Mouse (Mus musculus): ENCODE data around the gene Sp8.

The Sp8 gene

DNA sequence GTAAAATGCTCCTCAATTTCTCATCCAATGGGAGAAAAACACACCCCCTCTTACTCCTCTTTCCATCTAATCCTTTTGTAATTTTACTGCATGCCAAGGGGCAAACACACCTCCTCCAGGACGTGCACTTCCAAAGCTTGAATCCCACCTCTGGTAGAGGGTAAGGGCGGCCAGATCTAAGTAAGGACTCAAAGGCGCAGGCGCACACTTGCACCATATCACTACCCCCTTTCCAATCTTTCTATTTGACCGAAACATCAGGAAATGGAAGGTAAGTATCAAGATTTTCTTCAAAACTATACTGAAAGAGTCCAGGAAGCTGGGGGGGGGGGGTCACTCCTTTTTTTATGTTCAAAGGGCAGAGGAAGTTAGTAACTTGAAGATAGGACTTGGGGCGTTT lies at the start of gene Sp8:
Gene Sp8, plus strand, starts transcription at position 109 of the 400 bp plus-strand sequence.
- no peak for DNase-seq (ENCODE audit: low spot score)

DNA sequence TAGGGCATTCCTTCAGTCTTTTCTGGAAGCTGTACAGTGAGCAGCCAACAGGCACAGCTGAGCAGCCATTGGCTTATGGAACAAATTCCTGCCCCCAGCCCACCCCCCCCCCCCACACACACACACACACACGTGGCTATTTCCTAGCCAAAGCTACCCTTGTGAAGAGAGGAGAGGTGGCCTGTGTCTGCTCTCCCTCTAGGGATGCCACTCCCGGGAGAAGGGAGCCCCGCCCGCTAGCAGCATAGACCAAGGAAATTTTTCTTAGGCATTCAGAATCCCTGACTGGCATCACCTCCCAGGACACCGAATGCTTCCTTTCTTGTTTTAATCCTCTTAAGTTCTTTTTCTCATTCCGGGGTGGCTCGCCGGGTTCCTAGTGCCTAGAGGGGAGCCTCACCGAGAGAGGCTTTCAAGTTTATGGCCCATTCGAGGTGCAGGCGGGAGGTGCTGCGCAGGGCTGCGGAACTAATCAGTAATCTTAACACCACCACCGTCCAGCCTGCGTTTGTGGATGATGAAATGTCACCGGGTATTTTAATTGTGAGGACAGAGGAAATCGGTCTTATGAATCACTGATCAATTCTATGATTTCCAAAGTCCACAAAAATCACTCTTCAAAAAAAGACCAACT lies 34.7 kb upstream of the Sp8 start:
- no peak for DNase-seq (ENCODE audit: low spot score)

GRCm38 (mm10) chr12:118814561-118814960 lies 31.6 kb upstream of the Sp8 start:
- no peak for DNase-seq (ENCODE audit: low spot score)

DNA sequence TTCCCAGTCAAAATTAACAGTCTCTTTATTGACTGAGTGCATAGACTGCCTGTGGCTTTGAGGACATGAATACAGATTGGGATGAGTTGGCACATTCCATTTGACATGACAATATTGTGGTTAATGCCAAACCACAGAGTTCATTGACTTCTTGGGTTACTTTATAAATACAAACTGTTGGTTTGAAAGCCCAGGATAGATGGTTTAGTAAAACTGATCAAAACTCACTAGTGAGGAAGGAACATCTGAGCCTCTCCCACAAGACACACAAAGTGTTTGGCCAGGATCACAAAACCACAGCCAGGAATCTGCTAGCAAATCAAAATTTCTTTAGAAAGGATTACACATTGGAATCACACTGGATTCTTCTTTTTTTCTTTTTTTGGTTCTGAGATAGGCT lies 30.0 kb upstream of the Sp8 start:
- no peak for DNase-seq (ENCODE audit: low spot score)

DNA sequence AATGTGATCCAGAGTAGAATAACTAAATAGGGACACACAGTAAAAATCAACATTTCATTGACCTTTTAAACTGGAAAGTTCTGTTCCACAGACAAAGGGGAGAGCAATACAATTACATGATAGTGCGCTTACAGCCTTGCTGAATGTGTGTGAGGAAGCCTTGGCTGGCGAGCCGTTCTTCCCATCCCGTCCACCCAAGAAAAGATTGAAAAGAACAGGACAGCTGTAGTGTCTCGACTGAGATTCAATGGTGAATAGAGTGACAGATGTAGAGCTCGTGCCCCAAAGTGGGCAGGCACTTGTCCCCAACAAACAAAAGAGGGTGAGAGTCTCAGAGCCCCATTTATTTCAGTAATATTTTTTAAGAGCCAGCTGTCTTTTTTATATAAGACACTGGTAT lies 16.2 kb upstream of the Sp8 start:
- DNase-seq (ENCODE audit: low spot score) = no peak

DNA sequence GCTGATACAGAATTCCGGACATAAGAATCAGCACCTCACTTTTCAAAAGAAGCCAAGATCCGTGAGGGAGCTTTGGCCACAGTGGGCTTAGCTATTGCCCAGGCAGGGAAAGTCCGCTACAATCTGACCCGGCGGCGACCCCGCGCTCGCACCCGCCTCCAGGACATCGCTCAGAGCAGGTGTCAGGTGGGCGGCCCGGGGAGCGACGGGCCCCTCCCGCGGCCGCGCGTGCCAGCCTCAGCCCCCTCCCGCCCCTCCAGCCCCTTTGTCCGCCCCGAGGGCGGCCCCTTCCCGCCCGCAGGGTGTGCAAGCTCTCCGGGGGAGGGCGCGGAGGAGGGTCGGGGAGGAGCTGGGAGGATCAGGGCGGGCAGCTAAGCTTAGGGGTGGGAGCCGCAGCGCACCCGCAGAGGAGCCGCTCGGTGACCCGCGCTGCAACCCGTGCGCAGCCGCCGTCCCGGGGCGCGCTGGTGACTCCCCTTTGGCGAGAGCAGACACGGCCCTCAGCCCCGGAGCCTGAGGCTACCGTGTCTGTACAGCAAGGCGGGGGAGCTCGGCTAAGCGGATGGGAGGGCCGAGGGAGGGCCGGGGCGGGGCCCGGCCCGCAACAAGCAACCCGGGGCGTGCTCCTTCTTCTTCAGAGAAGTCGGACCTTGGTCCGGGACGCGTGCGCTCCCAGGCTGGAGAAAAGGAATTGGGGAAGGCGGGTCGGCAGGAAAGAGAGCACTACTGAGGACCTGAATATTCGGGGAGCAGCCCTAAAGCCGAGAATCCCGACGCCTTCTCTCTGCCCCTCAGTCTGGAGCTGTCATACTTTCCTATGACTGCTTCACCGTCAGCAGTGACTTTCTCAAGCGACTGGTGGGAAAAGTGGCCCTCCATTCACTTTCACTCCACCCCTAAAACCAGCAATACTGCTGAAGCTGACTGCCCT lies 9.5 kb upstream of the Sp8 start:
- no peak for DNase-seq (ENCODE audit: low spot score)

GRCm38 (mm10) chr12:118837361-118837760 lies 8.8 kb upstream of the Sp8 start:
- DNase-seq (ENCODE audit: low spot score) = no peak

- no peak for DNase-seq (ENCODE audit: low spot score)
These were observed 7.9 kb upstream of the Sp8 start for GRCm38 (mm10) chr12:118838260-118838659.

DNA sequence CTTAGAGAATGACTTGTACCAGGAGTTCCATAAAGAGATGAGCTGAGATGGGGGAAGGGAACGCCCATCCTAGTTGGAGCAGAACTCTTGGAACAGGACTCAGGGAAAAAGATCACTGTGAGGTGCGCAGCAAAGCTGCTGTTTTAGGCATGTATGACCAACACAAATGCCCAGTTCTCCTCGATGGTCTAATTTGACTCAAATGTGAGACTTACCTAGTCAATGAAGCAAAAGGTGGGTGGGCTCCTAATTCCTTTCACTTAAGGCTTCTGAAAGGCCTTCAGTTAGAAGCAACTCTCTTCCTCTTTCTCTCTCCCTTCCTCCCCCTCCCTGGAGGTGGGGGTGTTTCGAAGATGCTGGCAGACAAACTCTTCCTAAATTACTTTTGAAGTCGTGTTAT lies 6.7 kb upstream of the Sp8 start:
- no peak for DNase-seq (ENCODE audit: low spot score)

GRCm38 (mm10) chr12:118840301-118840700 lies 5.8 kb upstream of the Sp8 start:
- DNase-seq (ENCODE audit: low spot score) = no peak

- no peak for DNase-seq (ENCODE audit: low spot score)
These were observed 5.3 kb upstream of the Sp8 start for GRCm38 (mm10) chr12:118840861-118841260.

GRCm38 (mm10) chr12:118841381-118841922 lies 4.7 kb upstream of the Sp8 start:
- DNase-seq (ENCODE audit: low spot score) = no peak

GRCm38 (mm10) chr12:118841971-118842550 lies 4.1 kb upstream of the Sp8 start:
- DNase-seq (ENCODE audit: low spot score) = no peak

- DNase-seq (ENCODE audit: low spot score) = no peak
These were observed 3.3 kb upstream of the Sp8 start for GRCm38 (mm10) chr12:118842671-118843411.

DNA sequence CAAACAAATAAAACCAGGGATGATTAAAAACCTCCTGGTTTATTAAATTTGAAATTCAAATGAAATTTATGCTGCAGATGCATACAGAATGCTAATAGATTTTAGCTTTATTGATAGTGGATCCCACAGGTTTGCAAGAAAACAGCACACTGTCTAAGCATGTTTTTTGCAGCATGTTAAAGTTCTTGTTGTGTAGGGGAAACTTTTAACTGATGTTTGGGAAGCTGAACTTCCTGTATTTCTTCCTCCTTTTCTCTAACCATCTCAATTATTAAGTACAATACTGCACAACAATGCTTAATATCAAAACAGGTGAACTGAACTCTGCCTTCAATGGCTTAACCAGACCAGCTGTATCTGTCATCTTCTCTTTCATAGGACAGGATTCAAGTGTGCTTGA lies 2.0 kb upstream of the Sp8 start:
- DNase-seq (ENCODE audit: low spot score) = no peak

DNA sequence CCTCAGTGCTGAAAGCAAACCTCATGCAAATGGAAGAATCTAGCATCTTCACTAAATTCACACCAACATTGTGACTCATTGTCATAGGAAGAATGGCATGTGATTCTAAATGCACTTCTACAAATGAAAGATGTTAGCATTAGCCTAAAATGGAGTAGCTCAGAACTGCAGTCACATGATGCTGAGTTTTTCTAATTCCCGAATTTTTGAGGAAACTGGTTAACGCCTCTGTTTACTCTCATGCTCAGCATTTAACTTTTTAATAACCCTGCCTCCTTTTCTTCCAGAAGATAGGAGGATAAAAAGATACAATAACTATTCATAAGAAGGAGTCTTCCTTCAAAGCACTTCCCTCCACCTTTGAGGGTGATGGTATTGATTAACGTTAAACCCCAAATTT lies 1.3 kb upstream of the Sp8 start:
- no peak for DNase-seq (ENCODE audit: low spot score)

GRCm38 (mm10) chr12:118845351-118845750 lies 778 bp upstream of the Sp8 start:
- DNase-seq (ENCODE audit: low spot score) = no peak

- peak; percentile 22 for DNase-seq (ENCODE audit: low spot score)
These were observed 656 bp downstream of the Sp8 start for GRCm38 (mm10) chr12:118846649-118847321.

DNA sequence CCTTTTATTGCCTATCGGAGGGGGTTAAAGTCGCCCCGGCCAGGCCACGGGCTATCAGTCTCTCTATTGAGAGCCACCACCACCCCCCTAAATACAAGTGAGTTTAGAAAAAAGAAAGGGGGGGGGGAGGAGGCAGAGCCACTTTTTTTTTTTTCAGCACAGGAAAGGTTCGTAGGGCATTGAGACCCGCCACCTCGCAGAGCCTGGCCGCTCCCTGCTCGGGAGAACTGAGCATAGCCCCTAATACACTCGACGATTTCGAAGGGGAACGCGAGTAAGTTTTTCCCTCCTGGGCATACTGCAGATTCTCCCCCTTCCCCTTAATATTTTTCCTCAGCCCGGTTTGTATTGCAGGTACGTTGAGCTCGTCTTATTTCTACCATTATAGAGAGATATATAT lies 1.3 kb downstream of the Sp8 start:
- no peak for DNase-seq (ENCODE audit: low spot score)

DNA sequence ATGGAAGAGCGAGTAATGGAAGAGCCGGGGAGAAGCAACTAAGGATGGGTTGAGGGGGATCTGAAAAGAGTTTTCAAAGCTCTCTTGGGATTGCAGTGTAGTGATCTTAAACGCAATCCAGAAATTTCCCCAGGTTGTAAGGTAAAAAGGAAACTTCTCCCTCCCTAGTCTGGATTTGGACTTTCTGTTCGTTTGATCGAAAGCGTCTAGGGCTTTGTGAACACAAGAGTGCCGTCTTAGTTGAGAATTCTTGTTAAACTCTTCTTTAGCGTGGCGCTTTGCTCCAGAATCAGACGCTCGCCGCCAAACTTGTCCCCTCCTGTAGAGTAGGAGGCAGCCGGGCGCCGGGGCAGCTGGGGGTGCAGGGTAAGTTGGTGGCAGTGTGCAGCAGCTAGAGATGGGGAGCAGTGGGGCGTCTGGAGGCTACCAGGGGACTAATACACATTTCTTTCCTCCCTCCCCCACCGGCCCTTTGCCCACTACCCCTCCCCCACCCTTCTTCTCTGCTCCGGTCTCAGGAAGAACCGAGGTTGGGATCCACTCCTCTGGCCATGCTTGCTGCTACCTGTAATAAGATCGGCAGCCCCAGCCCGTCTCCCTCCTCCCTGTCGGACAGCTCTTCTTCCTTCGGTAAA lies 1.8 kb downstream of the Sp8 start:
- DNase-seq (ENCODE audit: low spot score) = no peak
